Mouse (Mus musculus) left cerebral cortex, postnatal 14 days (tissue): Measurements from ENCODE around the gene Cpb2. TPM values are rescaled to one million over a fixed set of nuclear protein-coding genes. Genes with fewer than 3 reads are reported as not detected.

Experiments
- DNase-seq, 2 experiments: peaks; one replicate each; pipeline ENCODE4 v3.0.0; 2021 to 2022; ENCODE audit warnings: low spot score in 2 of 2, mixed read lengths in 1 of 2
- intact Hi-C: fragments of 180-260 bp; cut with DNase I; formaldehyde crosslinking; loops from one replicate; pipeline ENCODE4 v1.15.1; 2025
- microRNA-seq, 2 experiments: library from miRNA; unstranded; fragments of <30 nt; microRNA quantifications; one replicate each; pipeline ENCODE4 v1.2.0; 2022
- total RNA-seq, 2 experiments: library from RNA; stranded (reverse); gene quantifications; 2 replicates each; pipeline ENCODE4 v1.2.3; 2021

Gene Cpb2
- total RNA-seq, 2 experiments from 2014 or later = not detected

GRCm38 (mm10) chr14:75330621-75331020, 88.5 kb downstream of the Cpb2 start:
- intact Hi-C loops = no loop called here
- no peak for DNase-seq

Small RNAs within 50 kb of the gene (microRNA-seq; reads per million reads assigned to microRNA genes)
- gene Gm44482 = 0 reads per million in 2 experiments

Other genes with a start within 250 kb of the Cpb2 start
- 1 to 10 TPM; 1.3 to 1.5 TPM for gene Rubcnl, start 226.3 kb upstream of the Cpb2 start, total RNA-seq
- gene Lrrc63, start 111.4 kb upstream of the Cpb2 start, total RNA-seq = under 1 TPM in 1 of 2 experiments, not detected in 1; 0.18 TPM
- 1 to 10 TPM; 8.5 to 8.7 TPM for gene Lcp1, start 111.2 kb upstream of the Cpb2 start, total RNA-seq
- 10 to 100 TPM; 52.1 to 55.3 TPM for gene Zc3h13, start 42.1 kb downstream of the Cpb2 start, total RNA-seq
- 10 to 100 TPM; 11.4 to 12.5 TPM for gene Siah3, start 213.7 kb downstream of the Cpb2 start, total RNA-seq